ENCODE assay signal across 8 mouse cellular contexts in the genomic region with DNA sequence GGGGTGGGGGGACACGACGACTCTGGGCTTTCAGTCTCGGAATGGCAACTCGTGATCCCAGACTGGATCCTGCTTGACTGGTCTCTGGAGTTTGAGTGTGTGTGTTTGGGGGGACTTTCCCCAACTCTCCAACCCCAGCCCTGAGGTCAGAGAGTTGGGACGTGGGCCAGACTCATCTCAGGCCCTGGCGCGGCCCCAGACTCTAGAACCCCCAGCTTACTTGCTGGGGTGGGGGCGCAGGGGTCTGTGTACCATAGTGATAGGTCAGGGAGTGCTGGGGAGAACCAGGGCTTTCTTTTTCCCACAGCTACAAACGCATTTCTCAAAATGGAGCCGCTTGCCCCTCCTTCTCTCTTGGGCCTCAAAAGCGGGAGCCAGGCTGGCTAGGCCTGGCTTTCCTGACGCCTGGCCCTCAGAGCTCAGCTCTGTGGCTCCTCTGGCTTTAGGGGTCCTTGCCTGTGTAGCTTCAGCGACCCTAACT. TPM values are rescaled to one million over a fixed set of nuclear protein-coding genes. Genes with fewer than 3 reads are reported as not detected.
DNase-seq lines count a peak whose midpoint lies in the region; ATAC-seq and TF ChIP-seq lines count a peak whose summit lies in the region.

No protein-coding gene starts in this region.

- intact Hi-C loops in heart, postnatal 25 days (cut with DNase I) = no loop called here
- intact Hi-C loops in heart, postnatal 10 days (cut with DNase I) = no loop called here
- intact Hi-C loops in left cerebral cortex, postnatal 14 days (cut with DNase I) = no loop called here

- peak; percentile 97 for DNase-seq in heart, adult 11 months
- no peak for DNase-seq in heart, postnatal 25 days (ENCODE audit: low spot score)
- peak; percentile 60 to 71 for DNase-seq in heart, postnatal 10 days
- no peak for DNase-seq in left cerebral cortex, postnatal 14 days (ENCODE audit: low spot score in 2 of 2)

- peak overlapping the region; percentile 96 for H3K9ac ChIP-seq in limb, embryonic 13.5 days
- peak overlapping the region; percentile 86 for H3K9ac ChIP-seq in neural tube, embryonic 12.5 days

- peak overlapping the region; percentile 84 for H3K27ac ChIP-seq in cortical plate, adult 2 months (ENCODE audit: insufficient read depth, low read length)
- H3K27ac ChIP-seq in limb, embryonic 13.5 days = peak overlapping the region; percentile 99
- peak overlapping the region; percentile 96 for H3K27ac ChIP-seq in neural tube, embryonic 12.5 days

- TF ChIP-seq POLR2A in cortical plate, adult 2 months (IDR thresholded peaks at IDR 0.05; ENCODE audit: extremely low read depth, insufficient read depth, low read length) = no peak

- peaks cover 5% of the 10 kb centered on the region for H3K4me1 ChIP-seq in cortical plate, adult 2 months (ENCODE audit: control insufficient read depth, insufficient read depth, low read length)
- H3K4me1 ChIP-seq in limb, embryonic 13.5 days = peaks cover 71% of the 10 kb centered on the region
- H3K4me1 ChIP-seq in neural tube, embryonic 12.5 days = peaks cover 75% of the 10 kb centered on the region

- peak overlapping the region; percentile 91 for H3K4me2 ChIP-seq in limb, embryonic 13.5 days (replicated peaks)
- peak overlapping the region; percentile 85 for H3K4me2 ChIP-seq in neural tube, embryonic 12.5 days (replicated peaks)

- WGBS in limb, embryonic 13.5 days = under 1% methylated on average over 13 of the region's 13 CpGs
- 2% methylated on average over 11 of the region's 13 CpGs for WGBS in neural tube, embryonic 12.5 days

- H3K9me3 ChIP-seq in limb, embryonic 13.5 days = no peaks in the 10 kb centered on the region
- H3K9me3 ChIP-seq in neural tube, embryonic 12.5 days = no peaks in the 10 kb centered on the region

- H3K36me3 ChIP-seq in limb, embryonic 13.5 days = peaks cover 25% of the 10 kb centered on the region
- peaks cover 16% of the 10 kb centered on the region for H3K36me3 ChIP-seq in neural tube, embryonic 12.5 days

- H3K27me3 ChIP-seq in limb, embryonic 13.5 days = no peaks in the 10 kb centered on the region
- no peaks in the 10 kb centered on the region for H3K27me3 ChIP-seq in neural tube, embryonic 12.5 days (replicated peaks)

- peak overlapping the region; percentile 58 for H3K4me3 ChIP-seq in cortical plate, adult 2 months (ENCODE audit: insufficient read depth, low read length)
- peak overlapping the region; percentile 79 for H3K4me3 ChIP-seq in limb, embryonic 13.5 days
- peak overlapping the region; percentile 69 for H3K4me3 ChIP-seq in neural tube, embryonic 12.5 days

- ATAC-seq in limb, embryonic 13.5 days (ENCODE audit: low FRiP score, low read depth) = no peak
- ATAC-seq in neural tube, embryonic 12.5 days (ENCODE audit: low FRiP score, low read depth) = peak; percentile 5
- ATAC-seq in activated CD4-positive, CD25-positive, alpha-beta regulatory T cell, adult 4 months = no peak

- no peak for TF ChIP-seq CTCF in cortical plate, adult 2 months (IDR thresholded peaks at IDR 0.05; ENCODE audit: extremely low read depth, insufficient read depth, low read length)

RNA-seq across cellular contexts. Expression of gene Lzts2, which starts 4.2 kb away (rescaled TPM):
- 10 to 100 TPM; 52.0 to 69.7 TPM for total RNA-seq in heart, postnatal 25 days (2021)
- 39.3 and 40.1 TPM in 2 replicates for polyA plus RNA-seq in cortical plate, adult 2 months (2012; rRNA removed)
- 10 to 100 TPM; 60.9 to 77.8 TPM for total RNA-seq in heart, postnatal 10 days (2021)
- polyA plus RNA-seq in limb, embryonic 13.5 days (2015; fragmentation: Nextera tagmentation; extraction: Ambion mirVana) = 68.8 and 68.9 TPM in 2 replicates
- polyA plus RNA-seq in neural tube, embryonic 12.5 days (2016; fragmentation: Nextera tagmentation; extraction: Ambion mirVana) = 68.5 and 70.0 TPM in 2 replicates
- polyA plus RNA-seq in activated CD4-positive, CD25-positive, alpha-beta regulatory T cell, adult 4 months (2017; shearing (Covaris generic)) = 1 to 10 TPM in 1 of 2 experiments, under 1 TPM in 1; 0.78 to 1.8 TPM
- total RNA-seq in left cerebral cortex, postnatal 14 days (2021) = 10 to 100 TPM; 28.9 to 31.6 TPM

RNA-seq across cellular contexts. Expression of gene Mrpl43, which starts 12.1 kb away (rescaled TPM):
- total RNA-seq in heart, postnatal 25 days (2021) = 10 to 100 TPM; 54.9 to 55.4 TPM
- polyA plus RNA-seq in cortical plate, adult 2 months (2012; rRNA removed) = 68.3 and 70.8 TPM in 2 replicates
- 10 to 100 TPM; 49.1 to 51.6 TPM for total RNA-seq in heart, postnatal 10 days (2021)
- 69.2 and 76.3 TPM in 2 replicates for polyA plus RNA-seq in limb, embryonic 13.5 days (2015; fragmentation: Nextera tagmentation; extraction: Ambion mirVana)
- polyA plus RNA-seq in neural tube, embryonic 12.5 days (2016; fragmentation: Nextera tagmentation; extraction: Ambion mirVana) = 82.9 and 83.2 TPM in 2 replicates
- 10 to 100 TPM; 67.8 to 71.3 TPM for polyA plus RNA-seq in activated CD4-positive, CD25-positive, alpha-beta regulatory T cell, adult 4 months (2017; shearing (Covaris generic))
- 10 to 100 TPM; 41.2 to 44.6 TPM for total RNA-seq in left cerebral cortex, postnatal 14 days (2021)

RNA-seq across cellular contexts. Expression of gene Twnk, which starts 12.9 kb away (rescaled TPM):
- total RNA-seq in heart, postnatal 25 days (2021) = 10 to 100 TPM; 27.4 to 28.4 TPM
- polyA plus RNA-seq in cortical plate, adult 2 months (2012; rRNA removed) = 10.5 and 10.7 TPM in 2 replicates
- 10 to 100 TPM; 16.6 to 19.1 TPM for total RNA-seq in heart, postnatal 10 days (2021)
- 22.7 and 24.1 TPM in 2 replicates for polyA plus RNA-seq in limb, embryonic 13.5 days (2015; fragmentation: Nextera tagmentation; extraction: Ambion mirVana)
- polyA plus RNA-seq in neural tube, embryonic 12.5 days (2016; fragmentation: Nextera tagmentation; extraction: Ambion mirVana) = 21.4 and 22.8 TPM in 2 replicates
- polyA plus RNA-seq in activated CD4-positive, CD25-positive, alpha-beta regulatory T cell, adult 4 months (2017; shearing (Covaris generic)) = 1 to 10 TPM; 4.2 to 9.3 TPM
- 10 to 100 TPM; 13.2 to 14.7 TPM for total RNA-seq in left cerebral cortex, postnatal 14 days (2021)

RNA-seq across cellular contexts. Expression of gene Pdzd7, which starts 27.1 kb away (rescaled TPM):
- under 1 TPM in 1 of 2 experiments, not detected in 1; 0.16 TPM for total RNA-seq in heart, postnatal 25 days (2021)
- polyA plus RNA-seq in cortical plate, adult 2 months (2012; rRNA removed) = 7.5 and 8.8 TPM in 2 replicates
- under 1 TPM in 1 of 2 experiments, not detected in 1; 0.22 TPM for total RNA-seq in heart, postnatal 10 days (2021)
- 0.41 and 0.56 TPM in 2 replicates for polyA plus RNA-seq in limb, embryonic 13.5 days (2015; fragmentation: Nextera tagmentation; extraction: Ambion mirVana)
- 0.63 and 0.72 TPM in 2 replicates for polyA plus RNA-seq in neural tube, embryonic 12.5 days (2016; fragmentation: Nextera tagmentation; extraction: Ambion mirVana)
- under 1 TPM in 1 of 2 experiments, not detected in 1; 0.32 TPM for polyA plus RNA-seq in activated CD4-positive, CD25-positive, alpha-beta regulatory T cell, adult 4 months (2017; shearing (Covaris generic))
- total RNA-seq in left cerebral cortex, postnatal 14 days (2021) = 1 to 10 TPM; 3.3 to 3.4 TPM

RNA-seq across cellular contexts. Expression of gene Sfxn3, which starts 28.9 kb away (rescaled TPM):
- 10 to 100 TPM; 10.7 to 13.9 TPM for total RNA-seq in heart, postnatal 25 days (2021)
- 113 and 119 TPM in 2 replicates for polyA plus RNA-seq in cortical plate, adult 2 months (2012; rRNA removed)
- total RNA-seq in heart, postnatal 10 days (2021) = 10 to 100 TPM; 21.8 to 23.9 TPM
- 26.0 and 26.5 TPM in 2 replicates for polyA plus RNA-seq in limb, embryonic 13.5 days (2015; fragmentation: Nextera tagmentation; extraction: Ambion mirVana)
- polyA plus RNA-seq in neural tube, embryonic 12.5 days (2016; fragmentation: Nextera tagmentation; extraction: Ambion mirVana) = 38.3 and 41.2 TPM in 2 replicates
- 10 to 100 TPM; 84.1 to 92.7 TPM for polyA plus RNA-seq in activated CD4-positive, CD25-positive, alpha-beta regulatory T cell, adult 4 months (2017; shearing (Covaris generic))
- 100 to 1,000 TPM; 111 to 115 TPM for total RNA-seq in left cerebral cortex, postnatal 14 days (2021)

Comparison
In these comparisons a context has a peak if more than half of its experiments do, and no peak if none do; other contexts are left out.
1. DNase-seq: peak in heart, adult 11 months (single experiment) and heart, postnatal 10 days (2 of 2); none in heart, postnatal 25 days (single experiment) and left cerebral cortex, postnatal 14 days (0 of 2).
2. RNA of gene Lzts2, which starts 4.2 kb away (polyA plus RNA-seq): 68.8 to 68.9 TPM in limb, embryonic 13.5 days, 68.5 to 70.0 TPM in neural tube, embryonic 12.5 days and 39.3 to 40.1 TPM in cortical plate, adult 2 months; 0.78 to 1.8 TPM in activated CD4-positive, CD25-positive, alpha-beta regulatory T cell, adult 4 months; every median in the first group is over 10 times any median in the second.
3. Peak in every context shown above with its lines, with median percentiles within 50 percentile points of each other: H3K27ac ChIP-seq and H3K4me3 ChIP-seq.